Mouse (Mus musculus) limb, embryonic 13.5 days (tissue): Measurements from ENCODE around the gene Gabarap. TPM values are rescaled to one million over a fixed set of nuclear protein-coding genes. Genes with fewer than 3 reads are reported as not detected.

Experiments
- microRNA counts: library from miRNA; unstranded; fragments of <30 nt; microRNA quantifications from one replicate; lab custom pipeline; 2016
- microRNA-seq: library from miRNA; unstranded; fragments of <30 nt; microRNA quantifications from one replicate; pipeline ENCODE4, GENCODE M21; 2016
- polyA plus RNA-seq: library from polyadenylated mRNA; unstranded; fragments of >200 nt; fragmentation: Nextera tagmentation; extraction: Ambion mirVana; gene quantifications from 2 replicates; pipeline ENCODE4 v1.2.1, GENCODE M21; 2015

Gene Gabarap
- polyA plus RNA-seq, 1 experiment from 2014 or later = 506 TPM

MicroRNAs within 50 kb of the gene (microRNA counts, 519-probe panel; counts per million panel counts)
- microRNA mmu-miR-324-3p (lab: Ali Mortazavi, UCI) = not detected
- 3,679 counts per million, percentile 69 among the panel's probes with 10 or more counts for microRNA mmu-miR-324-5p (lab: Ali Mortazavi, UCI)

Small RNA genes lying within 50 kb of the gene (microRNA-seq; reads per million reads assigned to microRNA genes)
- gene Gm44349 = not detected
- 2,906 reads per million, percentile 86 among the genes with 10 or more reads in this experiment for gene Mir324

Other genes with a start within 250 kb of the Gabarap start
- 27.2 and 28.5 TPM in 2 replicates for gene Polr2a, start 232.5 kb upstream of the Gabarap start, polyA plus RNA-seq
- not detected in 2 replicates for gene Slc35g3, start 229.2 kb upstream of the Gabarap start, polyA plus RNA-seq
- 3.2 and 3.4 TPM in 2 replicates for gene Zbtb4, start 225.2 kb upstream of the Gabarap start, polyA plus RNA-seq
- gene Chrnb1, start 195.2 kb upstream of the Gabarap start, polyA plus RNA-seq = 23.6 and 27.7 TPM in 2 replicates
- gene Fgf11, start 189.3 kb upstream of the Gabarap start, polyA plus RNA-seq = 2.8 and 2.9 TPM in 2 replicates
- 2.5 and 2.6 TPM in 2 replicates for gene Tmem102, start 185.5 kb upstream of the Gabarap start, polyA plus RNA-seq
- gene Gm39566, start 175.8 kb upstream of the Gabarap start, polyA plus RNA-seq = not detected in 2 replicates
- gene Spem2, start 172.7 kb upstream of the Gabarap start, polyA plus RNA-seq = not detected in 2 replicates
- 0.18 and 0.24 TPM in 2 replicates for gene Spem1, start 169.0 kb upstream of the Gabarap start, polyA plus RNA-seq
- 11.5 and 11.8 TPM in 2 replicates for gene Nlgn2, start 153.4 kb upstream of the Gabarap start, polyA plus RNA-seq
- gene Tmem256, start 152.6 kb upstream of the Gabarap start, polyA plus RNA-seq = 368 and 376 TPM in 2 replicates
- 135 and 140 TPM in 2 replicates for gene Plscr3, start 144.8 kb upstream of the Gabarap start, polyA plus RNA-seq
- 1.9 and 2.0 TPM in 2 replicates for gene Tnk1, start 132.4 kb upstream of the Gabarap start, polyA plus RNA-seq
- 0.51 TPM in 1 of 2 replicates, not detected in the other for gene Tmem95, start 113.1 kb upstream of the Gabarap start, polyA plus RNA-seq
- 4.3 and 4.4 TPM in 2 replicates for gene Kctd11, start 109.7 kb upstream of the Gabarap start, polyA plus RNA-seq
- 1.1 and 1.5 TPM in 2 replicates for gene Acap1, start 95.6 kb upstream of the Gabarap start, polyA plus RNA-seq
- 16.1 and 19.4 TPM in 2 replicates for gene 2810408A11Rik, start 90.2 kb upstream of the Gabarap start, polyA plus RNA-seq
- gene Neurl4, start 90.1 kb upstream of the Gabarap start, polyA plus RNA-seq = 10.2 and 12.9 TPM in 2 replicates
- gene Gps2, start 77.3 kb upstream of the Gabarap start, polyA plus RNA-seq = 90.0 and 90.1 TPM in 2 replicates
- 1,543 and 1,562 TPM in 2 replicates for gene Eif5a, start 69.2 kb upstream of the Gabarap start, polyA plus RNA-seq
- 9.3 and 9.7 TPM in 2 replicates for gene Ybx2, start 55.3 kb upstream of the Gabarap start, polyA plus RNA-seq
- 29.2 and 29.6 TPM in 2 replicates for gene Slc2a4, start 43.0 kb upstream of the Gabarap start, polyA plus RNA-seq
- gene Cldn7, start 26.4 kb upstream of the Gabarap start, polyA plus RNA-seq = 13.4 and 14.4 TPM in 2 replicates
- gene Ctdnep1, start 10.0 kb upstream of the Gabarap start, polyA plus RNA-seq = 30.8 and 31.2 TPM in 2 replicates
- gene Elp5, start 8.6 kb upstream of the Gabarap start, polyA plus RNA-seq = 126 and 134 TPM in 2 replicates
- gene Phf23, start 4.6 kb downstream of the Gabarap start, polyA plus RNA-seq = 95.9 and 101 TPM in 2 replicates
- gene Dvl2, start 9.5 kb downstream of the Gabarap start, polyA plus RNA-seq = 54.3 and 59.8 TPM in 2 replicates
- 76.0 and 81.1 TPM in 2 replicates for gene Acadvl, start 24.3 kb downstream of the Gabarap start, polyA plus RNA-seq
- 14.2 and 14.8 TPM in 2 replicates for gene Dlg4, start 25.8 kb downstream of the Gabarap start, polyA plus RNA-seq
- gene Asgr1, start 62.9 kb downstream of the Gabarap start, polyA plus RNA-seq = 1.4 and 2.4 TPM in 2 replicates
- not detected in 2 replicates for gene Asgr2, start 101.5 kb downstream of the Gabarap start, polyA plus RNA-seq
- 0.25 and 0.75 TPM in 2 replicates for gene Mgl2, start 139.2 kb downstream of the Gabarap start, polyA plus RNA-seq
- gene Clec10a, start 165.1 kb downstream of the Gabarap start, polyA plus RNA-seq = 0.61 and 1.1 TPM in 2 replicates
- 1.5 and 1.7 TPM in 2 replicates for gene Slc16a11, start 221.6 kb downstream of the Gabarap start, polyA plus RNA-seq
- 10.9 and 11.5 TPM in 2 replicates for gene Slc16a13, start 229.9 kb downstream of the Gabarap start, polyA plus RNA-seq
- gene Bcl6b, start 238.7 kb downstream of the Gabarap start, polyA plus RNA-seq = 10.0 and 10.3 TPM in 2 replicates
- gene 0610010K14Rik, start 246.8 kb downstream of the Gabarap start, polyA plus RNA-seq = 203 and 209 TPM in 2 replicates
- gene Gm21988, start 248.7 kb downstream of the Gabarap start, polyA plus RNA-seq = 11.6 and 12.1 TPM in 2 replicates
- gene Rnasek, start 248.7 kb downstream of the Gabarap start, polyA plus RNA-seq = 152 and 162 TPM in 2 replicates